Mouse (Mus musculus): Measurements from ENCODE around the gene Dnaja3. TPM values are rescaled to one million over a fixed set of nuclear protein-coding genes. Genes with fewer than 3 reads are reported as not detected.

Gene Dnaja3
- polyA plus RNA-seq, 1 experiment from 2014 or later: 57.0 TPM

- H3K27me3 ChIP-seq (ENCODE audit: control insufficient read depth, insufficient read depth, low read length): no peaks in the 10 kb centered on the region
- H3K9me3 ChIP-seq (ENCODE audit: control insufficient read depth, low read length): no peaks in the 10 kb centered on the region
- peaks cover 20% of the 10 kb centered on the region for H3K36me3 ChIP-seq (ENCODE audit: control insufficient read depth, insufficient read depth, low read length)
- H3K9ac ChIP-seq (ENCODE audit: low read length): no peak overlapping the region
- H3K27ac ChIP-seq (ENCODE audit: low read depth, low read length): no peak overlapping the region
- no peak for ATAC-seq (ENCODE audit: low FRiP score)
- WGBS: 89% methylated on average over 3 of the region's 3 CpGs
- DNase-seq (ENCODE audit: low spot score, missing footprints): no peak
- H3K4me3 ChIP-seq (ENCODE audit: low read depth, low read length): no peak overlapping the region
- H3K4me2 ChIP-seq: no peak overlapping the region
- H3K4me1 ChIP-seq (ENCODE audit: control insufficient read depth, insufficient read depth, low read length): no peaks in the 10 kb centered on the region
Observed at GRCm38 (mm10) chr16:4614639-4615038, 25.1 kb upstream of the Dnaja3 start.

- Histone ChIP-seq H3K9ac (ENCODE audit: low read length) (no peak overlapping the region), H3K27ac (ENCODE audit: low read depth, low read length) (no peak overlapping the region), H3K4me1 (ENCODE audit: control insufficient read depth, insufficient read depth, low read length) (no peaks in the 10 kb centered on the region), H3K27me3 (ENCODE audit: control insufficient read depth, insufficient read depth, low read length) (no peaks in the 10 kb centered on the region), H3K9me3 (ENCODE audit: control insufficient read depth, low read length) (no peaks in the 10 kb centered on the region), H3K4me2 (no peak overlapping the region), H3K4me3 (ENCODE audit: low read depth, low read length) (no peak overlapping the region), H3K36me3 (ENCODE audit: control insufficient read depth, insufficient read depth, low read length) (peaks cover 18% of the 10 kb centered on the region)
- 87% methylated on average over 1 of the region's 1 CpGs for WGBS
- ATAC-seq (ENCODE audit: low FRiP score) (no peak), DNase-seq (ENCODE audit: low spot score, missing footprints) (no peak)
Observed at GRCm38 (mm10) chr16:4615297-4615696, 24.5 kb upstream of the Dnaja3 start.

- no peak for ATAC-seq (ENCODE audit: low FRiP score)
- H3K36me3 ChIP-seq (ENCODE audit: control insufficient read depth, insufficient read depth, low read length): peaks cover 15% of the 10 kb centered on the region
Observed at GRCm38 (mm10) chr16:4616829-4617228, 23.0 kb upstream of the Dnaja3 start.

GRCm38 (mm10) chr16:4624074-4624473, 15.7 kb upstream of the Dnaja3 start:
- Histone ChIP-seq H3K27ac (ENCODE audit: low read depth, low read length) (peak overlapping the region; percentile 75), H3K4me2 (peak overlapping the region; percentile 64), H3K27me3 (ENCODE audit: control insufficient read depth, insufficient read depth, low read length) (no peaks in the 10 kb centered on the region), H3K4me1 (ENCODE audit: control insufficient read depth, insufficient read depth, low read length) (peaks cover 6% of the 10 kb centered on the region; the same call in 1 of the 2 replicates), H3K9me3 (ENCODE audit: control insufficient read depth, low read length) (no peaks in the 10 kb centered on the region), H3K9ac (ENCODE audit: low read length) (peak overlapping the region; percentile 85), H3K36me3 (ENCODE audit: control insufficient read depth, insufficient read depth, low read length) (no peaks in the 10 kb centered on the region; the same call in 1 of the 2 replicates), H3K4me3 (ENCODE audit: low read depth, low read length) (peak overlapping the region; percentile 79)
- WGBS: 18% methylated on average over 9 of the region's 9 CpGs
- no peak for DNase-seq (ENCODE audit: low spot score, missing footprints)
- ATAC-seq (ENCODE audit: low FRiP score): 0 out of 2 replicates have a peak, but pooled peaks have one; percentile 2

More at GRCm38 (mm10) chr16:4616829-4617228, 23.0 kb upstream of the Dnaja3 start:
- H3K27me3 ChIP-seq (ENCODE audit: control insufficient read depth, insufficient read depth, low read length): no peaks in the 10 kb centered on the region
- no peak overlapping the region for H3K4me2 ChIP-seq
- no peak overlapping the region for H3K27ac ChIP-seq (ENCODE audit: low read depth, low read length)
- WGBS: 85% methylated on average over 4 of the region's 4 CpGs
- H3K9me3 ChIP-seq (ENCODE audit: control insufficient read depth, low read length): no peaks in the 10 kb centered on the region
- no peak overlapping the region for H3K9ac ChIP-seq (ENCODE audit: low read length)
- DNase-seq (ENCODE audit: low spot score, missing footprints): no peak
- H3K4me1 ChIP-seq (ENCODE audit: control insufficient read depth, insufficient read depth, low read length): no peaks in the 10 kb centered on the region
- no peak overlapping the region for H3K4me3 ChIP-seq (ENCODE audit: low read depth, low read length)

GRCm38 (mm10) chr16:4624481-4625110, 15.2 kb upstream of the Dnaja3 start, which contains the start of gene Pam16:
Gene Pam16, minus strand, starts transcription at chr16:4624988.
- H3K4me1 ChIP-seq (ENCODE audit: control insufficient read depth, insufficient read depth, low read length): peaks cover 6% of the 10 kb centered on the region; the same call in 1 of the 2 replicates
- H3K27me3 ChIP-seq (ENCODE audit: control insufficient read depth, insufficient read depth, low read length): no peaks in the 10 kb centered on the region
- no peaks in the 10 kb centered on the region for H3K9me3 ChIP-seq (ENCODE audit: control insufficient read depth, low read length)
- peak; percentile 99 for DNase-seq (ENCODE audit: low spot score, missing footprints)
- peak within 1 kb of the TSS; percentile 85 for H3K9ac ChIP-seq (ENCODE audit: low read length)
- under 1% methylated on average over 56 of the region's 56 CpGs for WGBS
- peak within 1 kb of the TSS; percentile 64 for H3K4me2 ChIP-seq
- H3K4me3 ChIP-seq (ENCODE audit: low read depth, low read length): peak within 1 kb of the TSS; percentile 79
- peak within 1 kb of the TSS; percentile 75 for H3K27ac ChIP-seq (ENCODE audit: low read depth, low read length)
- peak; percentile 92 for ATAC-seq (ENCODE audit: low FRiP score)
- no peaks in the 10 kb centered on the region for H3K36me3 ChIP-seq (ENCODE audit: control insufficient read depth, insufficient read depth, low read length)

- Histone ChIP-seq H3K4me1 (ENCODE audit: control insufficient read depth, insufficient read depth, low read length) (peaks cover 6% of the 10 kb centered on the region; the same call in 1 of the 2 replicates), H3K36me3 (ENCODE audit: control insufficient read depth, insufficient read depth, low read length) (no peaks in the 10 kb centered on the region)
Observed at GRCm38 (mm10) chr16:4627105-4627504, 12.7 kb upstream of the Dnaja3 start.

GRCm38 (mm10) chr16:4628898-4629419, 10.8 kb upstream of the Dnaja3 start:
- Histone ChIP-seq H3K9me3 (ENCODE audit: control insufficient read depth, low read length) (no peaks in the 10 kb centered on the region), H3K27ac (ENCODE audit: low read depth, low read length) (no peak overlapping the region), H3K27me3 (ENCODE audit: control insufficient read depth, insufficient read depth, low read length) (no peaks in the 10 kb centered on the region), H3K4me2 (no peak overlapping the region), H3K36me3 (ENCODE audit: control insufficient read depth, insufficient read depth, low read length) (no peaks in the 10 kb centered on the region), H3K4me3 (ENCODE audit: low read depth, low read length) (no peak overlapping the region), H3K9ac (ENCODE audit: low read length) (no peak overlapping the region), H3K4me1 (ENCODE audit: control insufficient read depth, insufficient read depth, low read length) (peaks cover 2% of the 10 kb centered on the region; the same call in 1 of the 2 replicates)
- ATAC-seq (ENCODE audit: low FRiP score): no peak
- no peak for DNase-seq (ENCODE audit: low spot score, missing footprints)
- 91% methylated on average over 9 of the region's 9 CpGs for WGBS

More at GRCm38 (mm10) chr16:4627105-4627504, 12.7 kb upstream of the Dnaja3 start:
- DNase-seq (ENCODE audit: low spot score, missing footprints) (no peak), ATAC-seq (ENCODE audit: low FRiP score) (no peak)
- Histone ChIP-seq H3K4me3 (ENCODE audit: low read depth, low read length) (no peak overlapping the region), H3K9me3 (ENCODE audit: control insufficient read depth, low read length) (no peaks in the 10 kb centered on the region), H3K4me2 (no peak overlapping the region), H3K9ac (ENCODE audit: low read length) (no peak overlapping the region), H3K27ac (ENCODE audit: low read depth, low read length) (no peak overlapping the region), H3K27me3 (ENCODE audit: control insufficient read depth, insufficient read depth, low read length) (no peaks in the 10 kb centered on the region)
- WGBS: 91% methylated on average over 6 of the region's 6 CpGs

- H3K4me1 ChIP-seq (ENCODE audit: control insufficient read depth, insufficient read depth, low read length): no peaks in the 10 kb centered on the region
- no peaks in the 10 kb centered on the region for H3K36me3 ChIP-seq (ENCODE audit: control insufficient read depth, insufficient read depth, low read length)
- ATAC-seq (ENCODE audit: low FRiP score) (peak; percentile 43), DNase-seq (ENCODE audit: low spot score, missing footprints) (peak; percentile 98)
- no peak overlapping the region for H3K9ac ChIP-seq (ENCODE audit: low read length)
- no peak overlapping the region for H3K4me2 ChIP-seq
- no peaks in the 10 kb centered on the region for H3K9me3 ChIP-seq (ENCODE audit: control insufficient read depth, low read length)
- H3K4me3 ChIP-seq (ENCODE audit: low read depth, low read length): no peak overlapping the region
- 29% methylated on average over 6 of the region's 6 CpGs for whole genome bisulfite sequencing
- no peak overlapping the region for H3K27ac ChIP-seq (ENCODE audit: low read depth, low read length)
- H3K27me3 ChIP-seq (ENCODE audit: control insufficient read depth, insufficient read depth, low read length): no peaks in the 10 kb centered on the region
Observed at GRCm38 (mm10) chr16:4629950-4630349, 9.8 kb upstream of the Dnaja3 start.

GRCm38 (mm10) chr16:4632050-4632449, 7.7 kb upstream of the Dnaja3 start:
- DNase-seq (ENCODE audit: low spot score, missing footprints) (no peak), ATAC-seq (ENCODE audit: low FRiP score) (peak; percentile 35; the same call in 1 of the 2 replicates)
- Histone ChIP-seq H3K9me3 (ENCODE audit: control insufficient read depth, low read length) (no peaks in the 10 kb centered on the region), H3K27me3 (ENCODE audit: control insufficient read depth, insufficient read depth, low read length) (no peaks in the 10 kb centered on the region), H3K36me3 (ENCODE audit: control insufficient read depth, insufficient read depth, low read length) (no peaks in the 10 kb centered on the region), H3K27ac (ENCODE audit: low read depth, low read length) (no peak overlapping the region), H3K4me3 (ENCODE audit: low read depth, low read length) (no peak overlapping the region), H3K4me1 (ENCODE audit: control insufficient read depth, insufficient read depth, low read length) (no peaks in the 10 kb centered on the region), H3K4me2 (no peak overlapping the region), H3K9ac (ENCODE audit: low read length) (no peak overlapping the region)
- WGBS: 48% methylated on average over 7 of the region's 7 CpGs

All from midbrain, embryonic 11.5 days (tissue).